Mouse (Mus musculus): ENCODE results near the gene Cmtm7. TPM values are rescaled to one million over a fixed set of nuclear protein-coding genes. Genes with fewer than 3 reads are reported as not detected.

Gene Cmtm7
- polyA plus RNA-seq, 1 experiment: 237 TPM

DNA sequence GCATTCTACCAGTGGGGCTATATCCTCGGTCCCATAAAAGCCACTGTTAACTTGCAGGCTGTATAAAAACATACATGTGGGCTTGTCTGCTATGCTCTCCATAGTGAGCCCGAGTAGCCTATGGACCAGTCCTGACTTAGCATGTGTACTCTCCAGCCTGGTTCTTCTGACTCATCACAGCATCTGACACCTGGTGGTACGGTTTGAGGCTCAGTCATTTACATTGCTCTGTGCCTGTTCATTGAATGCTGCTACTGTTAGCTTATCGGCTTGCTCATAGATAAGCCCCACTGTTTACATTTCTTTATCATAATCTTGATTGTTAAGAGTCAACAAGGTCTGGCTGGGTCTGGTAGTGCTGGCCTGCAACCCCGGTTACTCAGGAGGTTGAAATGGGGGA lies 27.0 kb upstream of the Cmtm7 start:
- H3K4me1 ChIP-seq (ENCODE audit: control insufficient read depth, insufficient read depth, insufficient read length): peaks cover 13% of the 10 kb centered on the region; the same call in 1 of the 2 replicates
- H3K36me3 ChIP-seq (ENCODE audit: control insufficient read depth, insufficient read depth, low read length): no peaks in the 10 kb centered on the region
- no peak overlapping the region for H3K27ac ChIP-seq (ENCODE audit: insufficient read depth, low read length)
- H3K27me3 ChIP-seq (ENCODE audit: control insufficient read depth, insufficient read depth, low read length): no peaks in the 10 kb centered on the region
- DNase-seq (ENCODE audit: low read depth in 1 of 2, low spot score in 2 of 2): no peak
- 87% methylated on average over 5 of the region's 5 CpGs for WGBS
- no peak overlapping the region for H3K4me3 ChIP-seq (ENCODE audit: extremely low read depth, insufficient read depth, insufficient read length)
- TF ChIP-seq POLR2A (IDR thresholded peaks at IDR 0.05; ENCODE audit: low read depth, low read length) (no peak), CTCF (IDR thresholded peaks at IDR 0.05; ENCODE audit: extremely low read depth, insufficient read depth, insufficient read length, insufficient replicate concordance) (no peak)

DNA sequence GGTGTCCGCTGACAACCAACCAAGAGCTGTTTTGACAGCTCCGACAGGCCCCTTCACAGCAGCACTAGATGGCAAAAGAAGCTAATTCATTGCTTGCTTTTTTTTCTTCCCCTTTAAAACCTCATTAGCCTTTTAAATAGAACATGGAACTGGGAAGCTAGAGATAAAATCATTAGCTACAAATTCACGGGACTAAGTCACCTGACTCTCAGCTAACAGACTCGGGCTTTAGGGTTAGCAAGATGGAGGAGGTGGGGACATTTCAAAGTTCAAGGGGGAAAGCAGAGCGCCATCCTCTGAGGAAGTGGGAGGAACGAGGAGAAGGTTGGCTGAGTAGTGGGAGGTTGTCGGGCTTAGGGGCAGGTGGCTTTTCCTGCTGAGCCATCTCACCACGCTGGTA lies 25.6 kb upstream of the Cmtm7 start:
- Histone ChIP-seq H3K27me3 (ENCODE audit: control insufficient read depth, insufficient read depth, low read length) (no peaks in the 10 kb centered on the region), H3K36me3 (ENCODE audit: control insufficient read depth, insufficient read depth, low read length) (no peaks in the 10 kb centered on the region), H3K27ac (ENCODE audit: insufficient read depth, low read length) (no peak overlapping the region), H3K4me1 (ENCODE audit: control insufficient read depth, insufficient read depth, insufficient read length) (peaks cover 10% of the 10 kb centered on the region; the same call in 1 of the 2 replicates), H3K4me3 (ENCODE audit: extremely low read depth, insufficient read depth, insufficient read length) (no peak overlapping the region)
- whole genome bisulfite sequencing: 46% methylated on average over 8 of the region's 8 CpGs
- no peak for DNase-seq (ENCODE audit: low read depth in 1 of 2, low spot score in 2 of 2)
- no peak for TF ChIP-seq CTCF (IDR thresholded peaks at IDR 0.05; ENCODE audit: extremely low read depth, insufficient read depth, insufficient read length, insufficient replicate concordance)
- TF ChIP-seq POLR2A (IDR thresholded peaks at IDR 0.05; ENCODE audit: low read depth, low read length): no peak

DNA sequence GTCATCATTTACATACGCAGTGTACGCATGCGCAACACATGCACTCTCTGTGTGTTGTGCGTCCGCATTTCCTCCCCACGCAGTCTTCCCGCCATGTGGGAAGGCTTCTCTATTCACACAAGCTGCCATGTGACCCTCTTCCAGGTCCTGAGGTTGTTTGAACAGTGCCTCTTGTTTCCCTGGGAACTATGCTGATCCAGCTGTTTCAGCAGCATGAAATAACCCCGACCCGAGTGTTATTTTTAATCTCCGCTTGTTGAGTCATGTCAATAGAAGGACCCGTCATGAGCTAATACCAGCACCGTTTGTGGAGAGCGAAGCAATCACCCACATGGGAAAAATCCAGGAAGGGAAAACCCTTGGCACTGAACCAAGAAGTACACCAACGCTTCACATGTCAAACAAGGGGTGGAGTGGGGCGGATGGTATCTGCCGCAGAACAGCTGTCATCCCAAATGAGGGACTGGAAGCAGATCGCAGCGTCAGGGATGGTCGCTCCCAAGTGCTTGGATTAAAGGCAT lies 23.6 kb upstream of the Cmtm7 start:
- TF ChIP-seq CTCF (IDR thresholded peaks at IDR 0.05; ENCODE audit: extremely low read depth, insufficient read depth, insufficient read length, insufficient replicate concordance) (no peak), POLR2A (IDR thresholded peaks at IDR 0.05; ENCODE audit: low read depth, low read length) (no peak)

DNA sequence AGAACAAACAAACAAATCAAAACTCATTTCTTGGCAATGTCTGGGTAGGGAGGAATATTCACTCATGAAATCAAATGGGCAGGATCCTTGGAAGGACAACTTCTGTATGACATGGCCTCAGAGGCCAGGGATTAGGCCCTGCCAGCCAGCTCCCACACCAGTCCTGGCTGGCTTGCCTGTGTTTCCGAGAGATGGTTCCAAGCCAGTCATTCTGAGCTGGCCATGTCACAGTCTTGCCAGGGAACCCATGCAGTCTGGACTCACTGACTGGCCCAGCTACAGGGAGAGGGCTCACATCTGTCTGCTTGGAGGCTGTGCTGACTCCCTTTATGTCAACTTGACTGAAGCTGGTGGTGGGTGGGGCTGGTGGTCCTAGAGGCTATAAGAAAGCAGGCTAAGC lies 20.5 kb upstream of the Cmtm7 start:
- Histone ChIP-seq H3K27me3 (ENCODE audit: control insufficient read depth, insufficient read depth, low read length) (no peaks in the 10 kb centered on the region), H3K4me3 (ENCODE audit: extremely low read depth, insufficient read depth, insufficient read length) (no peak overlapping the region), H3K4me1 (ENCODE audit: control insufficient read depth, insufficient read depth, insufficient read length) (no peaks in the 10 kb centered on the region), H3K36me3 (ENCODE audit: control insufficient read depth, insufficient read depth, low read length) (no peaks in the 10 kb centered on the region), H3K27ac (ENCODE audit: insufficient read depth, low read length) (no peak overlapping the region)
- WGBS: 95% methylated on average over 1 of the region's 1 CpGs
- TF ChIP-seq CTCF (IDR thresholded peaks at IDR 0.05; ENCODE audit: extremely low read depth, insufficient read depth, insufficient read length, insufficient replicate concordance) (no peak), POLR2A (IDR thresholded peaks at IDR 0.05; ENCODE audit: low read depth, low read length) (no peak)
- no peak for DNase-seq (ENCODE audit: low read depth in 1 of 2, low spot score in 2 of 2)

More for the DNA sequence above, 23.6 kb upstream of the Cmtm7 start:
- no peak overlapping the region for H3K4me3 ChIP-seq (ENCODE audit: extremely low read depth, insufficient read depth, insufficient read length)
- no peaks in the 10 kb centered on the region for H3K36me3 ChIP-seq (ENCODE audit: control insufficient read depth, insufficient read depth, low read length)
- no peak for DNase-seq (ENCODE audit: low read depth in 1 of 2, low spot score in 2 of 2)
- H3K4me1 ChIP-seq (ENCODE audit: control insufficient read depth, insufficient read depth, insufficient read length): no peaks in the 10 kb centered on the region
- 87% methylated on average over 19 of the region's 19 CpGs for WGBS
- no peak overlapping the region for H3K27ac ChIP-seq (ENCODE audit: insufficient read depth, low read length)
- no peaks in the 10 kb centered on the region for H3K27me3 ChIP-seq (ENCODE audit: control insufficient read depth, insufficient read depth, low read length)

DNA sequence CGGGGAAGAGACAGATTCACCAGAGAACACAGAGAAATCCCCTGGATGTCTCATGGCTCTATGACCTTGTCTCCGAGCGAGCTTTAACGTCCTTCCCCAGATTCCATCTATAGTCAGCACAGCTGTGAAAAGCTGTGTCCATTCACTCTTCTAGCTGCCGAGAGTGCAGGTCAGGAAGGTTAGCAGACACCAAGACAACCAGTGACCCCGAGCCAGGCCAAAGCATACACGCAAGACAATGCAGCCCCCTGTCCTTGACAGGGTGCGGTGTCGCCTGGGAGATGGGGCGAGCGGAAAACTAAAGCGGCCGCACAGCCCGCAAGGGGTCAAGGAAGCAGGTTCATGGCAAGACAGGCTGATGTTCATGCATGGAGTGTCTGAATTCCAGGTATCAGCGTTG lies 19.6 kb upstream of the Cmtm7 start:
- Histone ChIP-seq H3K27me3 (ENCODE audit: control insufficient read depth, insufficient read depth, low read length) (no peaks in the 10 kb centered on the region), H3K27ac (ENCODE audit: insufficient read depth, low read length) (no peak overlapping the region), H3K4me1 (ENCODE audit: control insufficient read depth, insufficient read depth, insufficient read length) (no peaks in the 10 kb centered on the region), H3K4me3 (ENCODE audit: extremely low read depth, insufficient read depth, insufficient read length) (no peak overlapping the region), H3K36me3 (ENCODE audit: control insufficient read depth, insufficient read depth, low read length) (no peaks in the 10 kb centered on the region)
- WGBS: 93% methylated on average over 15 of the region's 15 CpGs
- no peak for TF ChIP-seq POLR2A (IDR thresholded peaks at IDR 0.05; ENCODE audit: low read depth, low read length)
- TF ChIP-seq CTCF (IDR thresholded peaks at IDR 0.05; ENCODE audit: extremely low read depth, insufficient read depth, insufficient read length, insufficient replicate concordance): no peak
- no peak for DNase-seq (ENCODE audit: low read depth in 1 of 2, low spot score in 2 of 2)

DNA sequence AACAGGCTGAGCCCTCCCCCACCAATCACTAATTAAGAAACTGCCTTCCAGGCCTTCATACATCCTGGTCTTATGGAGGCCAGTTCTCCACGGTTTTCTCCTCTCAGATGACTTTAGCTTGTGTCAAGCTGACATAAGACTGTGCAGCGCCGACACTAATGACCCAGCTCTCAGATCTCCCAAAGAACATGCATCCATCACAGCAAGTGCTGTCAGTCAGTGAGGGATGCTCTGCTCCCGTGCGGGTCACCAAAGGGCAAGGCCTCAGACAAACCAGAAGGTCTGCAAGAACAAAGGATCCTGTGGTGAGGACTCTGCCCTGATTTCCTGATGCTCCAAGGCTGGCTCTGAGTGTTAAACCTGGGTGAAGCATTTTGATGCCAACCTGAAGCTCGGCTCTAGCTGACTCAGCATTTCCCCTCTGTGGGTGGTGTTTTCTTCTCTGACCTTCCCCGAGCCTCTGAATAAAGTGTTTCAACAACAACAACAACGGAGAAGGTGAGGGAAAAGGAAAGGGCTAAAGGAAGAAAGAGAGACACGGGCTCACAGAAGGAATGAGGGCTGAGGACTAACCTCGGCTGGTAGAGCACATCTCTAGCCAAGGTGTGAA lies 17.9 kb upstream of the Cmtm7 start:
- peaks cover 7% of the 10 kb centered on the region; the same call in 1 of the 2 replicates for H3K4me1 ChIP-seq (ENCODE audit: control insufficient read depth, insufficient read depth, insufficient read length)
- no peak overlapping the region for H3K4me3 ChIP-seq (ENCODE audit: extremely low read depth, insufficient read depth, insufficient read length)
- no peak for DNase-seq (ENCODE audit: low read depth in 1 of 2, low spot score in 2 of 2)
- no peaks in the 10 kb centered on the region for H3K36me3 ChIP-seq (ENCODE audit: control insufficient read depth, insufficient read depth, low read length)
- no peak overlapping the region for H3K27ac ChIP-seq (ENCODE audit: insufficient read depth, low read length)
- no peak for TF ChIP-seq CTCF (IDR thresholded peaks at IDR 0.05; ENCODE audit: extremely low read depth, insufficient read depth, insufficient read length, insufficient replicate concordance)
- TF ChIP-seq POLR2A (IDR thresholded peaks at IDR 0.05; ENCODE audit: low read depth, low read length): no peak
- H3K27me3 ChIP-seq (ENCODE audit: control insufficient read depth, insufficient read depth, low read length): no peaks in the 10 kb centered on the region
- WGBS: 71% methylated on average over 10 of the region's 10 CpGs

DNA sequence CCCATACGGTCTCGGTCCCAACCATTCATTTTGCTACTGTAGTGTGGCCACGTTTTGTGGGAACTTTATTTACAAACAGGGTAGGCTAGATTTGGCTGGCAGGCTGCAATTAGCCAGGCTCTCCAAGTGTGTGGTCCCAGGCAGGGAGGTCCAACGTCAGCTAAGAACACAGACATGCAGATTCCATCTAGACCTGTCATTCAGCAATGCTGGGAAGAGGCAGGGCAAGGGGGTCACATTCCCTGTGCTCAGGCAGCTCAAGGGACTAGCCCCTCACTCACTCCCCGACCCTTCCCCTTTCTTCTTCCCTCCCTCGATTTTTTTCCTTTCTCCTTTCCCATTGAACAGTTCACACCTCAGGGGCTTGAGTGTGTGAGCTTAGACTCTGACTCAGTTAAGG lies 17.2 kb upstream of the Cmtm7 start:
- Histone ChIP-seq H3K27me3 (ENCODE audit: control insufficient read depth, insufficient read depth, low read length) (no peaks in the 10 kb centered on the region), H3K4me1 (ENCODE audit: control insufficient read depth, insufficient read depth, insufficient read length) (peaks cover 10% of the 10 kb centered on the region; the same call in 1 of the 2 replicates), H3K27ac (ENCODE audit: insufficient read depth, low read length) (no peak overlapping the region), H3K4me3 (ENCODE audit: extremely low read depth, insufficient read depth, insufficient read length) (no peak overlapping the region), H3K36me3 (ENCODE audit: control insufficient read depth, insufficient read depth, low read length) (no peaks in the 10 kb centered on the region)
- WGBS: 84% methylated on average over 6 of the region's 6 CpGs
- TF ChIP-seq POLR2A (IDR thresholded peaks at IDR 0.05; ENCODE audit: low read depth, low read length): no peak
- TF ChIP-seq CTCF (IDR thresholded peaks at IDR 0.05; ENCODE audit: extremely low read depth, insufficient read depth, insufficient read length, insufficient replicate concordance): no peak
- DNase-seq (ENCODE audit: low read depth in 1 of 2, low spot score in 2 of 2): no peak
